Mouse (Mus musculus) liver, embryonic 16.5 days (tissue): ENCODE measurements around the gene Sprr2h. TPM values are rescaled to one million over a fixed set of nuclear protein-coding genes. Genes with fewer than 3 reads are reported as not detected.

Experiments used
- ATAC-seq: fragments of 200-750 bp; cut with Nextera tagmentation; 2 replicates; pipeline ENCODE4 v1.8.0; 2017; ENCODE audit warnings: low read depth, mild to moderate bottlenecking, moderate number of reproducible peaks, moderate library complexity
- H3K27ac ChIP-seq: fragments of 300-500 bp; sonication (generic); 2 replicates; pipeline ENCODE4 v1.5.1; 2014; ENCODE audit warnings: mild to moderate bottlenecking, low read length
- H3K27me3 ChIP-seq: fragments of 300-500 bp; sonication (generic); 2 replicates; pipeline ENCODE4 v1.6.1; 2014; ENCODE audit warnings: low read depth, low read length, mixed read lengths; ENCODE audit not compliant: control insufficient read depth, insufficient read depth
- H3K36me3 ChIP-seq: fragments of 300-500 bp; sonication (generic); 2 replicates; pipeline ENCODE4 v1.6.1; 2014; ENCODE audit warnings: mild to moderate bottlenecking; ENCODE audit not compliant: control insufficient read depth, insufficient read depth
- H3K4me1 ChIP-seq: fragments of 300-500 bp; sonication (generic); 2 replicates; pipeline ENCODE4 v1.6.1; 2014; ENCODE audit warnings: low read depth, low read length, mixed read lengths; ENCODE audit not compliant: control insufficient read depth
- H3K4me2 ChIP-seq: fragments of 300-500 bp; sonication (generic); 2 replicates; pipeline ENCODE4 v1.6.1; 2014; ENCODE audit warnings: low read depth, low read length, mixed read lengths
- H3K4me3 ChIP-seq: fragments of 300-500 bp; sonication (generic); 2 replicates; pipeline ENCODE4 v1.5.1; 2014; ENCODE audit warnings: low read depth, mild to moderate bottlenecking, low read length
- H3K9ac ChIP-seq: fragments of 300-500 bp; sonication (generic); 2 replicates; pipeline ENCODE4 v1.6.1; 2014; ENCODE audit warnings: low read depth, low read length
- H3K9me3 ChIP-seq: fragments of 300-500 bp; sonication (generic); replicated peaks from 2 replicates; pipeline ENCODE4 v1.6.1; 2016; ENCODE audit warnings: low read length; ENCODE audit not compliant: control insufficient read depth
- WGBS: fragments of 180-500 bp; shearing (Covaris S2); extraction: QIAGEN DNeasy Blood & Tissue Kit; methylation state at CpG from one replicate; pipeline ENCODE4 v1.1.7; 2014; ENCODE audit not compliant: insufficient replicate concordance; 5-methylcytosine and 5-hydroxymethylcytosine counted together
- polyA plus RNA-seq: library from polyadenylated mRNA; unstranded; fragments of >200 nt; fragmentation: Nextera tagmentation; extraction: Ambion mirVana; gene quantifications from 2 replicates; pipeline ENCODE4 v1.2.1, GENCODE M21; 2015

Gene Sprr2h
- polyA plus RNA-seq, 1 experiment from 2014 or later = not detected

DNA sequence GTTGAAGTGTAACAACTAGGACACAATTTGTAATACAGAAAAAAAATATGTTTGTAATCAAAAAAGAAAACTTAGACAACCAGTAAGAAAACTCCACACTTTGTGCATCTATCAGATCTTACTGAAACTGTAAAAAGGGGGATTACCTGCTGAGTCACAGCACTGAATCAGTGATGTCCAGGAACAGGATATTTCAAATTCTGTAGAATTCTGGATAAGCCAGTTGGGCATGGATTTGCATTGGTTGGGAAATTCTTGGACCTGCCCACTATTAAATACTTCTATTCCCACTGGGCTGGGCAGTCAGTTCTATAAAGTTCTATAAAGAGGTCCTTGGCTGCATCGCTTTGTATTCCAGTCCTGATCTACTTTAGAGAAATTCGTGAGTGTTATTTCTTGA, 32.3 kb downstream of the Sprr2h start, which contains the start of gene Sprr2j-ps:
Gene Sprr2j-ps (plus strand): TSS at position 301 of the 400 bp plus-strand sequence.
- no peaks in the 10 kb centered on the region for H3K4me1 ChIP-seq

GRCm38 (mm10) chr3:92429323-92429722, 43.8 kb downstream of the Sprr2h start, which contains the start of gene Gm9774:
Gene Gm9774 (minus strand): TSS chr3:92429423.
- no peak within 1 kb of the TSS for H3K4me3 ChIP-seq
- no peak within 1 kb of the TSS for H3K9ac ChIP-seq
- H3K4me2 ChIP-seq = no peak within 1 kb of the TSS
- H3K36me3 ChIP-seq = no peaks in the 10 kb centered on the region
- no peaks in the 10 kb centered on the region for H3K27me3 ChIP-seq
- H3K27ac ChIP-seq = no peak within 1 kb of the TSS
- no peaks in the 10 kb centered on the region for H3K9me3 ChIP-seq
- H3K4me1 ChIP-seq = no peaks in the 10 kb centered on the region
- 79% methylated on average over 6 of the region's 6 CpGs for WGBS
- no peak for ATAC-seq

More for the DNA sequence above, 32.3 kb downstream of the Sprr2h start, which contains the start of gene Sprr2j-ps:
- no peaks in the 10 kb centered on the region for H3K9me3 ChIP-seq
- 62% methylated on average over 2 of the region's 2 CpGs for WGBS
- no peak within 1 kb of the TSS for H3K4me3 ChIP-seq
- no peak within 1 kb of the TSS for H3K4me2 ChIP-seq
- no peak within 1 kb of the TSS for H3K9ac ChIP-seq
- H3K27me3 ChIP-seq = no peaks in the 10 kb centered on the region
- no peak within 1 kb of the TSS for H3K27ac ChIP-seq
- no peaks in the 10 kb centered on the region for H3K36me3 ChIP-seq
- no peak for ATAC-seq

- no peak within 1 kb of the TSS for H3K27ac ChIP-seq
- no peak within 1 kb of the TSS for H3K4me3 ChIP-seq
- no peaks in the 10 kb centered on the region for H3K9me3 ChIP-seq
- H3K9ac ChIP-seq = no peak within 1 kb of the TSS
- no peak for ATAC-seq
- 63% methylated on average over 2 of the region's 2 CpGs for whole genome bisulfite sequencing
- no peaks in the 10 kb centered on the region for H3K27me3 ChIP-seq
- no peaks in the 10 kb centered on the region for H3K4me1 ChIP-seq
- H3K36me3 ChIP-seq = no peaks in the 10 kb centered on the region
- no peak within 1 kb of the TSS for H3K4me2 ChIP-seq
These were observed 46.8 kb downstream of the Sprr2h start, which contains the start of gene Sprr2k for GRCm38 (mm10) chr3:92432282-92432681. Gene Sprr2k (plus strand): TSS chr3:92432582.

Other genes with a start within 250 kb of the Sprr2h start
- not detected in 2 replicates for gene Lelp1, start 242.9 kb upstream of the Sprr2h start, polyA plus RNA-seq
- 0.04 TPM in 1 of 2 replicates, not detected in the other for gene Sprr2a1, start 169.9 kb upstream of the Sprr2h start, polyA plus RNA-seq
- 0.08 and 2.0 TPM in 2 replicates for gene Sprr2a2, start 169.8 kb upstream of the Sprr2h start, polyA plus RNA-seq
- gene Sprr2a3, start 100.3 kb upstream of the Sprr2h start, polyA plus RNA-seq = 0.32 TPM in 1 of 2 replicates, not detected in the other
- gene Sprr2b, start 69.1 kb upstream of the Sprr2h start, polyA plus RNA-seq = 0.11 TPM in 1 of 2 replicates, not detected in the other
- gene Sprr2d, start 46.5 kb upstream of the Sprr2h start, polyA plus RNA-seq = not detected in 2 replicates
- gene Sprr2e, start 33.5 kb upstream of the Sprr2h start, polyA plus RNA-seq = not detected in 2 replicates
- gene Sprr2f, start 20.5 kb upstream of the Sprr2h start, polyA plus RNA-seq = not detected in 2 replicates
- gene Sprr2i, start 22.3 kb downstream of the Sprr2h start, polyA plus RNA-seq = not detected in 2 replicates
- gene Sprr2j-ps, start 32.4 kb downstream of the Sprr2h start, polyA plus RNA-seq = not detected in 2 replicates
- 3.5 and 4.3 TPM in 2 replicates for gene Gm9774, start 43.7 kb downstream of the Sprr2h start, polyA plus RNA-seq
- gene Sprr2k, start 46.9 kb downstream of the Sprr2h start, polyA plus RNA-seq = not detected in 2 replicates
- gene Sprr1b, start 53.1 kb downstream of the Sprr2h start, polyA plus RNA-seq = not detected in 2 replicates
- gene Sprr3, start 73.0 kb downstream of the Sprr2h start, polyA plus RNA-seq = not detected in 2 replicates
- gene Sprr1a, start 100.2 kb downstream of the Sprr2h start, polyA plus RNA-seq = 0.15 TPM in 1 of 2 replicates, not detected in the other
- gene Sprr4, start 114.8 kb downstream of the Sprr2h start, polyA plus RNA-seq = not detected in 2 replicates
- not detected in 2 replicates for gene 2310046K23Rik, start 148.8 kb downstream of the Sprr2h start, polyA plus RNA-seq
- gene Ivl, start 188.1 kb downstream of the Sprr2h start, polyA plus RNA-seq = not detected in 2 replicates
- gene Smcp, start 203.3 kb downstream of the Sprr2h start, polyA plus RNA-seq = 0.13 and 0.24 TPM in 2 replicates
- not detected in 2 replicates for gene 2210017I01Rik, start 221.8 kb downstream of the Sprr2h start, polyA plus RNA-seq
- gene Lce6a, start 236.0 kb downstream of the Sprr2h start, polyA plus RNA-seq = 0.11 TPM in 1 of 2 replicates, not detected in the other